Mouse (Mus musculus): ENCODE measurements around the gene Spocd1.
A peak's percentile ranks its signal among the peaks of the same experiment; 100 is the strongest.
"Not testable (repeated sequence)": the region's sequence is repeated elsewhere in the genome, so short reads cannot be mapped to it uniquely, and the experiment has no call there.

Spocd1 gene

GRCm38 (mm10) chr4:129928949-129929348, at the start of gene Spocd1:
Gene Spocd1 (plus strand): TSS chr4:129929249.
- DNase-seq (ENCODE audit: low spot score): no peak

- no peak for DNase-seq (ENCODE audit: low spot score)
Observed at GRCm38 (mm10) chr4:129880615-129881014, 48.4 kb upstream of the Spocd1 start.

- DNase-seq (ENCODE audit: low spot score): no peak
Observed at GRCm38 (mm10) chr4:129881661-129882060, 47.4 kb upstream of the Spocd1 start.

- peak; percentile 30 for DNase-seq (ENCODE audit: low spot score)
Observed at GRCm38 (mm10) chr4:129882555-129883293, 46.3 kb upstream of the Spocd1 start.

- no peak for DNase-seq (ENCODE audit: low spot score)
Observed at GRCm38 (mm10) chr4:129884041-129884930, 44.8 kb upstream of the Spocd1 start.

- no peak for DNase-seq (ENCODE audit: low spot score)
Observed at GRCm38 (mm10) chr4:129889661-129890060, 39.4 kb upstream of the Spocd1 start.

GRCm38 (mm10) chr4:129890094-129890493, 39.0 kb upstream of the Spocd1 start:
- DNase-seq (ENCODE audit: low spot score): no peak

- no peak for DNase-seq (ENCODE audit: low spot score)
Observed at GRCm38 (mm10) chr4:129894861-129895260, 34.2 kb upstream of the Spocd1 start.

- DNase-seq (ENCODE audit: low spot score): not testable (repeated sequence)
Observed at GRCm38 (mm10) chr4:129898815-129899214, 30.2 kb upstream of the Spocd1 start.

GRCm38 (mm10) chr4:129902394-129902793, 26.7 kb upstream of the Spocd1 start:
- DNase-seq (ENCODE audit: low spot score): no peak

- DNase-seq (ENCODE audit: low spot score): no peak
Observed at GRCm38 (mm10) chr4:129903577-129903976, 25.5 kb upstream of the Spocd1 start.

GRCm38 (mm10) chr4:129905032-129905431, 24.0 kb upstream of the Spocd1 start:
- no peak for DNase-seq (ENCODE audit: low spot score)

- no peak for DNase-seq (ENCODE audit: low spot score)
Observed at GRCm38 (mm10) chr4:129906016-129906415, 23.0 kb upstream of the Spocd1 start.

GRCm38 (mm10) chr4:129908836-129909235, 20.2 kb upstream of the Spocd1 start:
- DNase-seq (ENCODE audit: low spot score): no peak

GRCm38 (mm10) chr4:129909261-129909731, 19.8 kb upstream of the Spocd1 start:
- DNase-seq (ENCODE audit: low spot score): no peak

- no peak for DNase-seq (ENCODE audit: low spot score)
Observed at GRCm38 (mm10) chr4:129912998-129913397, 16.1 kb upstream of the Spocd1 start.

- peak; percentile 27 for DNase-seq (ENCODE audit: low spot score)
Observed at GRCm38 (mm10) chr4:129913761-129914644, 15.0 kb upstream of the Spocd1 start.

GRCm38 (mm10) chr4:129914686-129915085, 14.4 kb upstream of the Spocd1 start:
- DNase-seq (ENCODE audit: low spot score): no peak

GRCm38 (mm10) chr4:129915349-129915988, 13.6 kb upstream of the Spocd1 start:
- DNase-seq (ENCODE audit: low spot score): no peak

GRCm38 (mm10) chr4:129916159-129916558, 12.9 kb upstream of the Spocd1 start:
- DNase-seq (ENCODE audit: low spot score): no peak

- DNase-seq (ENCODE audit: low spot score): no peak
Observed at GRCm38 (mm10) chr4:129917016-129917603, 11.9 kb upstream of the Spocd1 start.

All from retina, embryonic 14.5 days (tissue).